Mouse (Mus musculus) layer of hippocampus, postnatal 10 days (tissue): ENCODE measurements at regions not wholly inside any gene's neighbourhood (a gene's known extent, or its start where the extent isn't known, plus 50 kb on each side); places are given as distances from the start of the nearest gene placed in this dataset.

ENCODE experiments used
- DNase-seq, 2 experiments: peaks; one replicate each; pipeline ENCODE4 v3.0.0; 2021; ENCODE audit warnings: low spot score in 2 of 2

DNA sequence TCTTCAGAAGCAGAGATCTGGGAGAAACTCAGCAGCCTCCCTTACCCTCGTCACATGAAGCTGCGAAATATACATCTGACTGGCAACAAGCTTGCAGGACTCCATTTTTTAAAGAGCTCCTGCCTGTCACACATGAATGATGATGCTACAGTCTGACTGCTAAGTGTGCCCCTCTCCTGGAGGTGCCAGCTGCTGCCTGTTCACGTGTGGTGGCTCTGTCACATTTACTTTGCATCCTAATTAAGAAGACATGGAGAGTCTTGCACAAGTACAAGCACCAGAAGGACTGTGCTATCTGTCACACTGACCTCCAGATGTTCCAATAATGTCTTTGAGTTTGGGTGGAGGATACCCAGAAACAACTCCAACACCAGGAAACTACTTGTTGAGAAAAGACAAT lies 240.2 kb downstream of the Ube2cbp start:
- DNase-seq: no peak

DNA sequence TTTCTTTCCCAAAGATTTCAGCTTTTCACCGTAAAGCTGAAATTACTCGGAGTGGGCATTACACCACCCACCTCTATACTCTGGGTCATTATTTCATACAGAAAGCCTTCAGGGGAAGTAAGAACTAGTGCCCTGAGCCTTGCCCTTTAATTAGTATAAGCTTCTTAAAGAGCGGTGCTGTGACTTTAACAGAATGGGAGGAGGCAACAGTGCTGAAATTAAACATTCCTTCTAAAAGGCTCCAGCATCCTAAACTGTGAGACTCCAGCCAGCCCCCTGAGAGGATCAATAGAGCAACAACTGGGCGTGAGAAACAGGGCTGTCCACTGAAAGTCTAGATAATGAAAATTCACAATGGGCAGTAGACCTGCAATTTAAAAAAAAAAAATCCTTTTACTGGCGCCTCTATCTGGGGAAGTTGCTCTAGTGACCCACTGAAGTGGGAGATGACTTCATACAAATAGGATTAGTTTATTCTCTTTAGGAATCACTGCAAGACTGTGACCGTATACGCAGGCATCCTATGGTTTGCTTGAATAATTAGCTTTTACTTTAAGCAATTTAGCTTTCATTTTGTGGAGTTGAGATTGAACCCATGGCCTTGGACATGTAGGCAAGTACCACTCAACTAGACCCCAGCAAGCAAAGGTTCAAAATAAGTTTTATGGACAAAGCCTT lies 233.9 kb downstream of the Ube2cbp start:
- DNase-seq: no peak

- no peak for DNase-seq
Measured at GRCm38 (mm10) chr9:86231692-86232091, 233.1 kb downstream of the Ube2cbp start.

DNA sequence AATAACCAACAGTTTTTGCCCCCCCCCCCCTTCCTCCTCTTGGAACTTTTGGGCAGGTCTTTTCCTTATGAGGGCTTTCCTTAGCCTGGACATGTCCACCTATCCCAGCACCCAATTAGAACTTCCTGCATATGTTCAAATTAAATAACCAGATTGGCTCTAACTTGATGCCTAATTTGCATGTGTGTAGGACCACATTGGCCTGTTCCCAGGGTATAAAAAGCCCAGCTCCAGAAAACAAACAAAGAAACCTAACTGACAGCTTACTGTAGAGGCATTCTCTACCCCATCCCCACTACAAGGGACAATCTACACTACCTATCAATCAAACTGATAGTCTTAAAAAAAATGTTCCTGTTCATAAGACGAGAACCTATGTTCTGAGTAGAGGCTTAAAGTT lies 232.6 kb downstream of the Ube2cbp start:
- DNase-seq: no peak

- no peak for DNase-seq
Measured at GRCm38 (mm10) chr9:86233775-86234174, 231.0 kb downstream of the Ube2cbp start.

DNA sequence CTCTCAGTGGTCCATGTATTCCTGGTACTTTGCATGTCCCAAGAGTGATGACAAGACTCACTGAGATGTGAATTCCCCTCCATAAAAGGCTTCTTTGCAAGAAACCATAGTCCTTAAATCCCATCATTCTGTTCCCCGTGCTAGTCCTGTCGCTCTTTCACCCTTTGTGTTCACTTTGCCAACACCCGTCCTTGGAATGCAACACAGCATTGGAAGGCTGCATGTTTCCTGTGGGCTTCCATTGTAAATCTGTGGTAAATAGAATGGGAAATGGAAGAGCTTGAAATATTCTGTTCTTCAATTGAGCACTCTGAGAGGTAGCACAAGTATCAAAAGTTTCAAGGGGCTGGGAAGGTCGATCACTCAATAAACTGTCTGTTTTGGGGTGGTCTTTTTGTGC lies 226.1 kb downstream of the Ube2cbp start:
- DNase-seq: no peak

- DNase-seq: no peak
Measured at GRCm38 (mm10) chr9:86240287-86240686, 224.5 kb downstream of the Ube2cbp start.

- no peak for DNase-seq
Measured at GRCm38 (mm10) chr9:86240896-86241295, 223.9 kb downstream of the Ube2cbp start.

- no peak for DNase-seq
Measured at GRCm38 (mm10) chr9:86250197-86250596, 214.6 kb downstream of the Ube2cbp start.

GRCm38 (mm10) chr9:86251331-86251730 lies 213.4 kb downstream of the Ube2cbp start:
- no peak for DNase-seq
